Mouse (Mus musculus): Measurements from ENCODE around the gene Usp25. TPM values are rescaled to one million over a fixed set of nuclear protein-coding genes. Genes with fewer than 3 reads are reported as not detected.
A peak's percentile ranks its signal among the peaks of the same experiment; 100 is the strongest.

Usp25 gene
- polyA plus RNA-seq, 1 experiment from 2014 or later: 25.3 TPM

DNA sequence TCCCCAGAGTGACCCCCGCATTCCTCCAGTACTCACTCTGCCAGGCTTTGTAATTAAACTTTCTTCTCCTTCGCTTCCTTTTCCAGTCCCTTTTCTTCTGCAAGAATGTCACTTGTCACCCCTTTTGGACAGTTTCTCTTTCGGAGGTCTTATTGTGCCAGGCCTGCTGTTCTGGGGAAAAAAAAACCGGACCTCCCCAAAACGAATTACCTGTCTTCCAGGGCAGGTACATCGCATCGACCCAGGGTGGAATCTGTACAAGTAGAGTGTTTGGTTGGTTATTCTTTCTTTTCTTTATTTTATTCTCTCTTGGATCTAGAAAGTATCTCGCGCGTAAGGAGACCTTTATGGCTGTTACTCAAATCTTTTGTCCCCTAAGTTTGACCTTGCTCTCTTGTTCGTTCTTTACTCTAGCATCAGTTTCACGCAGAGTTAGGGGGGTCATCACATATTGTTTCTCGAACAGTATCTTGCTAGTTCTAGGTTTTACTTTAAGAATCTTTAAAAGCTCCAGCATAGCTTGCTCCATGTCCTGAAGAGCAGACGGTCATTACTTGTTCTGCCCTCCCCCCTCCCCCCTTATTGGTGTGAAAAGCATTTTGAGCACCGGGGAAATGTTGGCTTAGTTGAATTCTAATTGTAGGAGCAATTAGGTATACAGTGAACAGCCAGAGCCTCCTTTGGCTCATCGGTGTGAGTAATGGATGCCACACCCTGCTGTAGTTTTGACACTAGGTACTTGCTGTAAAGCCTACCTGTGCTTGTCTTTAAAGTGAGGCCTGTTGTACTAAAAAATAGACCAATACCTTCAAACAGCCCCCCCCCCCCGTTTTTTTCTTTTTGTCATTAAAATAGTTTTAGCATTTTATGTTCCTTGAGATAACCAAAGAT is 1.1 kb downstream of the Usp25 start:
- WGBS: 2% methylated on average over 17 of the region's 17 CpGs
- Histone ChIP-seq H3K4me3 (ENCODE audit: low read depth, low read length) (peak overlapping the region; percentile 91), H3K4me2 (ENCODE audit: low read depth, low read length) (peak overlapping the region; percentile 69), H3K27ac (replicated peaks; ENCODE audit: low read depth, low read length) (no peak overlapping the region), H3K4me1 (ENCODE audit: control insufficient read depth, insufficient read depth, low read length) (peaks cover 20% of the 10 kb centered on the region), H3K27me3 (replicated peaks; ENCODE audit: control insufficient read depth, insufficient read depth, low read length) (no peaks in the 10 kb centered on the region), H3K36me3 (ENCODE audit: control insufficient read depth, insufficient read depth, low read length) (no peaks in the 10 kb centered on the region), H3K9ac (ENCODE audit: low read depth, low read length) (peak overlapping the region; percentile 90), H3K9me3 (ENCODE audit: control insufficient read depth, low read length) (no peaks in the 10 kb centered on the region)
- no peak for DNase-seq (ENCODE audit: low spot score)
- ATAC-seq (ENCODE audit: low read depth): no peak

DNA sequence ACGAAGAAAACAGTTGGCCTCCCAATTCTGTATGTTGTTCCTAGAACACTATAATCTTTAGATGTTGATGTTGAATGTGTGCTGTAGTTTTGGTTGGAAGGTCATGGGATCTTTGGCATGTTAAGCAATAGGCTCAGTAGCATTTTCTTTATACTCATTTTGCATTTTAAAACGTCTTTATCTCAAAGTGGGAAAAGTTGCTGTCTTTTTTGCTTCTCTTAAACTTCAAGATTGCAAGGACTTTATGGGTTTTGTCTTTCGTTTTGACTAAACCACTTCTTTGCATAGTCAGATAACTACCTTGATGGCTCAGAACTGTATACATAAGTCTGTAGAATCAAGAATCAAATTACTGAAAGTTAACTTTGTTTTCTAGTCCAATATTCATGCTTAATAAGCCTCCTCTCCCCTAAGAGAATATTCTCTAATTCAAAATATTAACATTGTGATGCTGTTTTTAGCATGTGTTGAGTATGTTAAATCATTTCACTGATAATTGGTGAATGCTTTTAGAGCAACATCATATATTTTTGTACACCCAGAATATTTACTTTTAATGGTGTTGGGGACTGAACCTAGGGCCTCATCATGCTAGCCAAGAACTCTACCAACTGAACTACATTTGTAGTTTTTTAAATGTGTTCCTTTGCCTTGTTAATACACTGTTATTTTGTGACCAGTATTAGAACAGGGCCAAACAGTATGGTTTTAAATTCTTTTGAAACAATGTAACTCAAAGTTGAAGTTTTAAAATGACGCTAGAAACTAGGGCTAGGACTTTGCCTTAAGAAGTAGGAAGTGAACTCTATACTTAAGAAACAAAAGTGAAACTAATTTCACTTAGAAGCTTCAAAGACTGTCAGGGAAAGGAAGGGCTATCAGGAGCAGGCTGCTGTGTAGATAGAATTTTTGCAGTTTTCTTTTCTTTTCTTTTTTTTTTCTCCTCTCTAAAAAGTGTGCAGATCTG is 2.2 kb downstream of the Usp25 start:
- Histone ChIP-seq H3K9ac (ENCODE audit: low read depth, low read length) (no peak overlapping the region), H3K4me3 (ENCODE audit: low read depth, low read length) (peak overlapping the region; percentile 91), H3K36me3 (ENCODE audit: control insufficient read depth, insufficient read depth, low read length) (no peaks in the 10 kb centered on the region), H3K27me3 (replicated peaks; ENCODE audit: control insufficient read depth, insufficient read depth, low read length) (no peaks in the 10 kb centered on the region), H3K27ac (replicated peaks; ENCODE audit: low read depth, low read length) (no peak overlapping the region), H3K4me2 (ENCODE audit: low read depth, low read length) (peak overlapping the region; percentile 69), H3K9me3 (ENCODE audit: control insufficient read depth, low read length) (no peaks in the 10 kb centered on the region), H3K4me1 (ENCODE audit: control insufficient read depth, insufficient read depth, low read length) (peaks cover 24% of the 10 kb centered on the region)
- WGBS: 48% methylated on average over 4 of the region's 4 CpGs
- ATAC-seq (ENCODE audit: low read depth) (no peak), DNase-seq (ENCODE audit: low spot score) (no peak)

DNA sequence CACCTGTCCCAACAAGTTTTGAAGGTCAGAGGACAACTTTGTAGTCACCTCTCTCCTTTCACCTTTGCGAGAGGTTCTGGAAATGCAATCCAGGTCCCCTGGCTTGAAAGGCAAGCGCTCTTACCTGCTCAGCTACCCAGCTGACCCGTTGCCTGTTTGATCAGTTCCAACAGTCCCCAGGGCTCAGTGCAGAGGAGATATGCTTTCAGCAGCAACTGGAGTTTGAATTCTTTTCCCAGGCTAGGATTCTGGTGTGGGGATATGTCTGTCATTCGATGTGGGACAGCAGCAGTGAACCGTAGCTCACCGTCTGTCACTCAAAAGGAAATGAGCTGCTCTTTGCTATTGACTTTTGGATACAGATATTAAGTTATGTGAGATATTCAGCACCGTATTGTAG is 4.4 kb downstream of the Usp25 start:
- no peaks in the 10 kb centered on the region for H3K27me3 ChIP-seq (replicated peaks; ENCODE audit: control insufficient read depth, insufficient read depth, low read length)
- ATAC-seq (ENCODE audit: low read depth): no peak
- no peak overlapping the region for H3K27ac ChIP-seq (replicated peaks; ENCODE audit: low read depth, low read length)
- no peak overlapping the region for H3K4me2 ChIP-seq (ENCODE audit: low read depth, low read length)
- H3K4me3 ChIP-seq (ENCODE audit: low read depth, low read length): no peak overlapping the region
- H3K9me3 ChIP-seq (ENCODE audit: control insufficient read depth, low read length): no peaks in the 10 kb centered on the region
- DNase-seq (ENCODE audit: low spot score): no peak
- no peaks in the 10 kb centered on the region for H3K36me3 ChIP-seq (ENCODE audit: control insufficient read depth, insufficient read depth, low read length)
- WGBS: 57% methylated on average over 7 of the region's 7 CpGs
- H3K4me1 ChIP-seq (ENCODE audit: control insufficient read depth, insufficient read depth, low read length): peaks cover 24% of the 10 kb centered on the region
- no peak overlapping the region for H3K9ac ChIP-seq (ENCODE audit: low read depth, low read length)

DNA sequence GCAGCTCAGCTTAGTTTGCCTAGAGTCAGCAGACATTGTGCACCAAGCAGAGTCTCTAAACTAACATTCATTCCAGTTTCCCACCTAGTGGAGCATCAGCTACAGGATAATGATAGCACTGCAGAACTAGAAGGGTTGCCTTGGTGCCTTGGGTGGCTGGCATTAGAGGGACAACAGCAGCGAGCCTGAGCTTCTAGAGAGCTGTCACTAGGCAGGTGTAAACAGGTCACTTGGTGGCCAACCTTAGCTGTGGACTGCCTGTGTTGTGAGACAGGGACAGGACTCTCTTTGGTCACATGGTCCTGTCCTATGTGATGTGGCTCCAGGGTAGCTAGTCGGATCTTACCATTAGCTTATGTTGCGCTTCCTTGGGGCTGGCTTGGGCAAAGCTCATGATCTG is 6.7 kb downstream of the Usp25 start:
- ATAC-seq (ENCODE audit: low read depth): no peak
- Histone ChIP-seq H3K36me3 (ENCODE audit: control insufficient read depth, insufficient read depth, low read length) (peaks cover 13% of the 10 kb centered on the region), H3K27ac (replicated peaks; ENCODE audit: low read depth, low read length) (no peak overlapping the region), H3K4me3 (ENCODE audit: low read depth, low read length) (no peak overlapping the region), H3K27me3 (replicated peaks; ENCODE audit: control insufficient read depth, insufficient read depth, low read length) (no peaks in the 10 kb centered on the region), H3K9me3 (ENCODE audit: control insufficient read depth, low read length) (peaks cover 12% of the 10 kb centered on the region), H3K4me1 (ENCODE audit: control insufficient read depth, insufficient read depth, low read length) (peaks cover 17% of the 10 kb centered on the region), H3K4me2 (ENCODE audit: low read depth, low read length) (no peak overlapping the region), H3K9ac (ENCODE audit: low read depth, low read length) (no peak overlapping the region)
- WGBS: 56% methylated on average over 3 of the region's 3 CpGs
- no peak for DNase-seq (ENCODE audit: low spot score)

DNA sequence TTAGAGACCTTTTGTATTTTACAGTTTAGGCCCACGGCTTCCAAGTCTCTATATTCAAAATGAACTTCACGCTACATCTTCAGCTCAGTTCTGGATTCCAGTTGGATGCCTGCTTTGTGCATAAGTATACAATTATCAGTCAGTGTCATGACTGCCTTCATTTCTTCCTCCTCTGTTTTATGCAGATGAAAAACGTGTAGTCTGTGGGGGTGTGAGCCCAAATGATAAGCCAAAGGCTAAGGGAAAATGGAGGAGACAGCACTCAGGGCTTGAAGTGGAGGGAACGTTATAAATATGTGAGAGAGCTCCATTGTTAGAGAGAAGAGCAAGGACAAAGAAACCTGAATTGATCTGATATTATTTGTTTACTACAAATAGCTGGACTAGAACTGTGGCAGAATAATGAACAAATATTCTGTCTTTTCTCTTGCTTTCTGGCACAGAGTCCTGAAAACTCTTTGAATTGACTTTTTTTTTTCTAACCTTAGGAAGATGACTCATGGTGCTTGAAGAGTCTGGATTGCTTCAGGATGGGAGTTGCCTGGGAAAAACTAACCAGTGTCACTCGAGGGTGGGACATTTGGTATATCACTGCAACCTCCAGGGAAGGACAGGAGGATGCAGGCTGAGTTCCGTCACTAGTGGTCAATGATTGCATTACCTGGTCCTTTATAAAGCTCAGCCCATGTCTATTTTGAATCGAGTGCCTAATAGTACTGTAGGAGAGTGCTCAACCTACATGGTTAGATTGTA is 10.3 kb downstream of the Usp25 start:
- Histone ChIP-seq H3K27me3 (replicated peaks; ENCODE audit: control insufficient read depth, insufficient read depth, low read length) (no peaks in the 10 kb centered on the region), H3K4me2 (ENCODE audit: low read depth, low read length) (no peak overlapping the region), H3K36me3 (ENCODE audit: control insufficient read depth, insufficient read depth, low read length) (peaks cover 20% of the 10 kb centered on the region), H3K9me3 (ENCODE audit: control insufficient read depth, low read length) (peaks cover 20% of the 10 kb centered on the region), H3K4me3 (ENCODE audit: low read depth, low read length) (no peak overlapping the region), H3K4me1 (ENCODE audit: control insufficient read depth, insufficient read depth, low read length) (peaks cover 19% of the 10 kb centered on the region), H3K27ac (replicated peaks; ENCODE audit: low read depth, low read length) (no peak overlapping the region), H3K9ac (ENCODE audit: low read depth, low read length) (no peak overlapping the region)
- DNase-seq (ENCODE audit: low spot score) (no peak), ATAC-seq (ENCODE audit: low read depth) (no peak)
- 87% methylated on average over 7 of the region's 7 CpGs for WGBS

DNA sequence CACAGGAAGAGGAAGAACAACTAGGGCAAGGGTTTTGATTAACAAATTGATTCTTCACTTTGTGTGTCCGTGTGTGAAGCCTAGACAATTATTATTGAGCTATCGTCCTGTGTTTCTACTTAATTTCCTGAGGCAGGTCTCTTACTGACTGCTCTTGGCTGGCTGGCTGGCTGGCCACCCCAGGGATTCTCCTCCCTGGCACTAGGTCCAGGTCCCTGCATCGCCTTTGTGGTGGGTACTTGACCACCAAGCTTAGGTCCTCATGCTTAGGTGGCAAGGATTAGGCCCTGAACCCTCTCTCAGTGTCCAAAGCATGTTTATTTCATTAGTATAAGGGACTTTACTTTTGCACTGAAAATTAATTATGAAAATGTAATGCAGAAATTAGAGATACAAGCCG is 12.6 kb downstream of the Usp25 start:
- Histone ChIP-seq H3K4me1 (ENCODE audit: control insufficient read depth, insufficient read depth, low read length) (peaks cover 15% of the 10 kb centered on the region), H3K9ac (ENCODE audit: low read depth, low read length) (no peak overlapping the region), H3K27me3 (replicated peaks; ENCODE audit: control insufficient read depth, insufficient read depth, low read length) (no peaks in the 10 kb centered on the region), H3K9me3 (ENCODE audit: control insufficient read depth, low read length) (peaks cover 20% of the 10 kb centered on the region), H3K4me3 (ENCODE audit: low read depth, low read length) (no peak overlapping the region), H3K36me3 (ENCODE audit: control insufficient read depth, insufficient read depth, low read length) (peaks cover 20% of the 10 kb centered on the region), H3K27ac (replicated peaks; ENCODE audit: low read depth, low read length) (no peak overlapping the region), H3K4me2 (ENCODE audit: low read depth, low read length) (no peak overlapping the region)
- ATAC-seq (ENCODE audit: low read depth): no peak
- DNase-seq (ENCODE audit: low spot score): no peak
- WGBS: 90% methylated on average over 4 of the region's 4 CpGs

DNA sequence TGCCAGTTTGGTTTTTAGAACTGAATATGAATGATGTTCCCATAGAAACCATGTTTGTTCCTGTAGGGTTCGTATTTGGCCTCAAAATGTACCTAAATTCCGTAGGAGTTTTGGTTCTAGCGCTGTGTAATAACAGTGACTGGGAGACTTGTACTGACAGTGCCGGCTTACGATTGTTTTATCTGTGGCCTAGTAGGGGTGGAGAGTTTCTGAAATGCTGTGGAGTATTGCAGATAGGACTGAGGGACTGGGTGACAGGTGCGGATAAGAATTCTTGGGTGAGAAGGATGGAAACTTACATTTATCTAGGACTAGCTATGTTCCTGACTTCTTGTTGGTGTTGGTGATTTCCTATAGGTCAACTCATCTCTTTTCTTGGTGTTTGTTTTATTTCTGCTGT is 13.4 kb downstream of the Usp25 start:
- H3K27ac ChIP-seq (replicated peaks; ENCODE audit: low read depth, low read length): no peak overlapping the region
- WGBS: 94% methylated on average over 6 of the region's 6 CpGs

More for the DNA sequence above, 13.4 kb downstream of the Usp25 start:
- no peak for DNase-seq (ENCODE audit: low spot score)
- no peaks in the 10 kb centered on the region for H3K27me3 ChIP-seq (replicated peaks; ENCODE audit: control insufficient read depth, insufficient read depth, low read length)
- peaks cover 20% of the 10 kb centered on the region for H3K36me3 ChIP-seq (ENCODE audit: control insufficient read depth, insufficient read depth, low read length)
- H3K9me3 ChIP-seq (ENCODE audit: control insufficient read depth, low read length): peaks cover 20% of the 10 kb centered on the region
- H3K9ac ChIP-seq (ENCODE audit: low read depth, low read length): no peak overlapping the region
- H3K4me2 ChIP-seq (ENCODE audit: low read depth, low read length): no peak overlapping the region
- peaks cover 15% of the 10 kb centered on the region for H3K4me1 ChIP-seq (ENCODE audit: control insufficient read depth, insufficient read depth, low read length)
- ATAC-seq (ENCODE audit: low read depth): no peak
- H3K4me3 ChIP-seq (ENCODE audit: low read depth, low read length): no peak overlapping the region

Data from embryonic facial prominence, embryonic 14.5 days (tissue).